Mouse (Mus musculus) MEL (cell line): Measurements from ENCODE around the gene Rcor2. TPM values are rescaled to one million over a fixed set of nuclear protein-coding genes. Genes with fewer than 3 reads are reported as not detected.
A peak's percentile ranks its signal among the peaks of the same experiment; 100 is the strongest.

Experiments used
- DNase-seq: peaks from one replicate; pipeline ENCODE4 v3.0.0; 2011; ENCODE audit warnings: low read depth, low spot score
- H3K27ac ChIP-seq: 2 replicates; pipeline ENCODE4 v1.5.1; 2012; ENCODE audit warnings: low read depth, mild to moderate bottlenecking, control low read depth, low read length, moderate library complexity; ENCODE audit not compliant: control insufficient read depth
- H3K27me3 ChIP-seq, 2 experiments: fragments of 150-350 bp in 1 of 2; sonication (generic) in 1 of 2; 2 replicates each; pipeline ENCODE4 v1.6.1; 2012; ENCODE audit warnings: low read length in 2 of 2, mild to moderate bottlenecking in 2 of 2, improper control_type of control experiment in 1 of 2, moderate library complexity in 1 of 2; ENCODE audit not compliant: insufficient read depth in 2 of 2, control insufficient read depth in 1 of 2
- H3K36me3 ChIP-seq, 2 experiments: 2 replicates each; pipeline ENCODE4 v1.6.1; 2012 to 2014; ENCODE audit warnings: low read length in 2 of 2, improper control_type of control experiment in 1 of 2, inconsistent platforms in 1 of 2, mild to moderate bottlenecking in 1 of 2; ENCODE audit not compliant: insufficient read depth in 2 of 2, control insufficient read depth in 1 of 2
- H3K4me1 ChIP-seq, 2 experiments: fragments of 150-350 bp in 1 of 2; sonication (generic) in 1 of 2; 2 replicates each; pipeline ENCODE4 v1.6.1; 2012; ENCODE audit warnings: low read length in 2 of 2, improper control_type of control experiment in 1 of 2, mild to moderate bottlenecking in 1 of 2; ENCODE audit not compliant: insufficient read depth in 2 of 2, control insufficient read depth in 1 of 2
- H3K4me3 ChIP-seq, 2 experiments: fragments of 150-350 bp in 1 of 2; sonication (generic) in 1 of 2; 2 replicates each; pipeline ENCODE4 v1.5.1; 2012; ENCODE audit warnings: low read depth in 2 of 2, low read length in 2 of 2, mild to moderate bottlenecking in 2 of 2, moderate library complexity in 2 of 2, control low read depth in 1 of 2, improper control_type of control experiment in 1 of 2; ENCODE audit not compliant: control insufficient read depth in 1 of 2, insufficient read depth in 1 of 2
- H3K79me2 ChIP-seq: 2 replicates; pipeline ENCODE4 v1.6.1; 2012; ENCODE audit warnings: mild to moderate bottlenecking, low read length, moderate library complexity; ENCODE audit not compliant: control insufficient read depth, poor library complexity, insufficient read depth
- H3K9ac ChIP-seq: 2 replicates; pipeline ENCODE4 v1.6.1; 2012; ENCODE audit warnings: low read depth, mild to moderate bottlenecking, control low read depth, low read length, moderate library complexity; ENCODE audit not compliant: control insufficient read depth, poor library complexity, severe bottlenecking
- H3K9me3 ChIP-seq: fragments of 150-350 bp; sonication (generic); replicated peaks from 2 replicates; pipeline ENCODE4 v1.6.1; 2012; ENCODE audit warnings: mild to moderate bottlenecking, low read length, improper control_type of control experiment, moderate library complexity; ENCODE audit not compliant: insufficient read depth
- CHD2 ChIP-seq: IDR thresholded peaks from 2 replicates; pipeline ENCODE4 v1.6.1; 2011; ENCODE audit warnings: low read length, improper control_type of control experiment
- CTCF ChIP-seq, 3 experiments: IDR thresholded peaks in 2 of 3; conservative IDR thresholded peaks in 1 of 3; 2 replicates each; pipeline ENCODE4 v1.5.1; 2011 to 2012; ENCODE audit warnings: low read length in 3 of 3, low read depth in 2 of 3, mild to moderate bottlenecking in 2 of 3, improper control_type of control experiment in 1 of 3, inconsistent platforms in 1 of 3, mixed read lengths in 1 of 3, moderate library complexity in 1 of 3; ENCODE audit not compliant: control insufficient read depth in 1 of 3, insufficient read depth in 1 of 3, poor library complexity in 1 of 3, severe bottlenecking in 1 of 3
- E2F4 ChIP-seq: IDR thresholded peaks from 2 replicates; pipeline ENCODE4 v1.6.1; 2011; ENCODE audit warnings: low read depth, low read length, improper control_type of control experiment, borderline replicate concordance
- ELF1 ChIP-seq: IDR thresholded peaks from 2 replicates; pipeline ENCODE4 v1.6.1; 2014; ENCODE audit warnings: low read depth, mild to moderate bottlenecking, inconsistent platforms, low read length, improper control_type of control experiment, moderate library complexity
- ETS1 ChIP-seq: IDR thresholded peaks from 2 replicates; pipeline ENCODE4 v1.6.1; 2012; ENCODE audit warnings: low read depth, mild to moderate bottlenecking, inconsistent platforms, low read length, improper control_type of control experiment, moderate library complexity
- GABPA ChIP-seq: IDR thresholded peaks from 2 replicates; pipeline ENCODE4 v1.6.1; 2012; ENCODE audit warnings: low read depth, mild to moderate bottlenecking, inconsistent platforms, low read length, improper control_type of control experiment, moderate library complexity
- GATA1 ChIP-seq: IDR thresholded peaks from 2 replicates; pipeline ENCODE4 v1.6.1; 2011; ENCODE audit warnings: low read depth, low read length, improper control_type of control experiment
- HCFC1 ChIP-seq: IDR thresholded peaks from 2 replicates; pipeline ENCODE4 v1.6.1; 2012; ENCODE audit warnings: low read depth, mild to moderate bottlenecking, inconsistent platforms, low read length, improper control_type of control experiment, moderate library complexity
- JUND ChIP-seq: IDR thresholded peaks from 2 replicates; pipeline ENCODE4 v1.6.1; 2011; ENCODE audit warnings: low read depth, mild to moderate bottlenecking, improper control_type of control experiment, low read length
- KAT2A ChIP-seq: conservative IDR thresholded peaks from 2 replicates; pipeline ENCODE4 v1.6.1; 2012; ENCODE audit warnings: low read depth, low read length, improper control_type of control experiment, inconsistent platforms
- MAZ ChIP-seq: IDR thresholded peaks from 2 replicates; pipeline ENCODE4 v1.6.1; 2012; ENCODE audit warnings: low read depth, mild to moderate bottlenecking, inconsistent platforms, low read length, improper control_type of control experiment
- MEF2A ChIP-seq: IDR thresholded peaks from 2 replicates; pipeline ENCODE4 v1.6.1; 2014; ENCODE audit warnings: low read depth, mild to moderate bottlenecking, inconsistent platforms, low read length, improper control_type of control experiment; ENCODE audit not compliant: poor library complexity, insufficient replicate concordance, severe bottlenecking; ENCODE audit errors: extremely low read depth
- MXI1 ChIP-seq: IDR thresholded peaks from 2 replicates; pipeline ENCODE4 v1.6.1; 2011; ENCODE audit warnings: mild to moderate bottlenecking, low read depth, low read length, improper control_type of control experiment
- MYB ChIP-seq: IDR thresholded peaks from 2 replicates; pipeline ENCODE4 v1.6.1; 2011; ENCODE audit warnings: mild to moderate bottlenecking, low read depth, low read length, improper control_type of control experiment
- SIN3A ChIP-seq: IDR thresholded peaks from 2 replicates; pipeline ENCODE4 v1.6.1; 2012; ENCODE audit warnings: low read length, improper control_type of control experiment, inconsistent platforms
- TCF12 ChIP-seq: IDR thresholded peaks from 2 replicates; pipeline ENCODE4 v1.6.1; 2014; ENCODE audit warnings: low read depth, mild to moderate bottlenecking, inconsistent platforms, low read length, improper control_type of control experiment, moderate library complexity
- UBTF ChIP-seq: IDR thresholded peaks from 2 replicates; pipeline ENCODE4 v1.6.1; 2012; ENCODE audit warnings: low read depth, mild to moderate bottlenecking, inconsistent platforms, low read length, improper control_type of control experiment, moderate library complexity, borderline replicate concordance; ENCODE audit not compliant: insufficient read depth
- USF2 ChIP-seq, 2 experiments: IDR thresholded peaks; 2 replicates each; pipeline ENCODE4 v1.6.1; 2011 to 2012; ENCODE audit warnings: improper control_type of control experiment in 2 of 2, low read length in 2 of 2, borderline replicate concordance in 1 of 2, inconsistent platforms in 1 of 2, low read depth in 1 of 2, mild to moderate bottlenecking in 1 of 2; ENCODE audit not compliant: insufficient read depth in 1 of 2
- ZC3H11A ChIP-seq: IDR thresholded peaks from 2 replicates; pipeline ENCODE4 v1.6.1; 2012; ENCODE audit warnings: low read depth, mild to moderate bottlenecking, inconsistent platforms, low read length, improper control_type of control experiment
- ZKSCAN1 ChIP-seq: IDR thresholded peaks from 2 replicates; pipeline ENCODE4 v1.6.1; 2012; ENCODE audit warnings: low read depth, mild to moderate bottlenecking, inconsistent platforms, low read length, improper control_type of control experiment, moderate library complexity
- ZMIZ1 ChIP-seq: IDR thresholded peaks from 2 replicates; pipeline ENCODE4 v1.6.1; 2012; ENCODE audit warnings: low read depth, mild to moderate bottlenecking, inconsistent platforms, low read length, improper control_type of control experiment, moderate library complexity
- polyA plus RNA-seq, 2 experiments: library from polyadenylated mRNA; stranded (reverse) in 1 of 2; unstranded in 1 of 2; fragments of >175 nt in 1 of 2; fragments of >200 nt in 1 of 2; gene quantifications; 2 replicates each; pipeline versions ENCODE4 v1.2.1 to v1.2.4; 2012; ENCODE audit warnings: low replicate concordance in 2 of 2, low read depth in 1 of 2; ENCODE audit not compliant: insufficient read length in 2 of 2, insufficient read depth in 1 of 2, missing spikeins in 1 of 2
- total RNA-seq: library from RNA; depleted of rRNA; stranded (reverse); fragments of 300-350 nt; gene quantifications from 2 replicates; pipeline ENCODE4 v1.2.3, GENCODE M21; 2012

Gene Rcor2
- total and polyA plus RNA-seq, 3 experiments: 31.4 to 60.2 TPM; not detected in 1

DNA sequence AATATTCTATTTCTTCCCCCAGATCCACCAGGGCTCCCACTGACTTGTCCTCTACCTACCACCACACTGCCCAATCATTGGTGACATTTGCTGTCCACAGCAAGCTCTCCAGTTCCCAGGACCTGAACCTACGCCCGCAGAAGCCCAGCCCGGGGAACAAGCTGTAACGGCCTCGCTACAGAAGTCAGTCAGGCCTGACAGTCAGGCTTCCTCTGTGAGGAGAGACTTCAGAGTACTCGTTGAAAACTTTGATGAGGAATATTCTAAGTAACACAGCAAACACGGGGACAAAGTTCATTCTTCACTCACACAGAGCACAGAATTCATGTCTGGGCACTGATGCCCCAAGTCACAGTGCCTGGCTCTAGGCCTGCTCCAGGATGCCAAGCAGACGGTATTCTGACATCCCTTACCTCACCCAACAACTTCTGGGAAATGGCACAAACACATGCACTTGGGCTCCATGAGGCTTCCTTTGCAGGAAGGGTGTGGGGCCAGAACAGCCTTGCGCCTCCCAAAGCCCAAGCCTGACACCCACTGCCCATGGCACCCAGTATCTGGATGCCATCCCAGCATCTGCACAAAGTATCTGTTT is 41.9 kb upstream of the Rcor2 start (continued):
- TF ChIP-seq ZC3H11A: no peak

- H3K27me3 ChIP-seq: no peaks in the 10 kb centered on the region
- H3K27ac ChIP-seq: no peak overlapping the region
- H3K79me2 ChIP-seq: no peaks in the 10 kb centered on the region
- no peaks in the 10 kb centered on the region for H3K9me3 ChIP-seq
- H3K9ac ChIP-seq: no peak overlapping the region
- TF ChIP-seq KAT2A: no peak
- no peak for TF ChIP-seq SIN3A
- no peak for TF ChIP-seq GATA1
- TF ChIP-seq ZMIZ1: no peak
- TF ChIP-seq GABPA: no peak
- TF ChIP-seq TCF12: no peak
- no peak for TF ChIP-seq JUND
- TF ChIP-seq ELF1: no peak
- TF ChIP-seq MAZ: no peak
- TF ChIP-seq CHD2: no peak
- no peak for TF ChIP-seq ZKSCAN1
- TF ChIP-seq E2F4: no peak
- TF ChIP-seq CTCF (IDR thresholded peaks at IDR 0.05 in 2 of 3, conservative IDR thresholded peaks at IDR 0.05 in 1 of 3; ENCODE audit: control insufficient read depth in 1 of 3, insufficient read depth in 1 of 3, low read depth in 2 of 3, low read length in 3 of 3, poor library complexity in 1 of 3, severe bottlenecking in 1 of 3): no peak
- no peak for TF ChIP-seq HCFC1
- TF ChIP-seq MYB: no peak
- TF ChIP-seq MEF2A: no peak
- TF ChIP-seq UBTF: no peak
- no peak for TF ChIP-seq MXI1
- TF ChIP-seq ETS1: no peak
- TF ChIP-seq USF2 (IDR thresholded peaks at IDR 0.05; ENCODE audit: borderline replicate concordance in 1 of 2, insufficient read depth in 1 of 2, low read depth in 1 of 2, low read length in 2 of 2): no peak
- H3K4me3 ChIP-seq: no peak overlapping the region
- H3K4me1 ChIP-seq: no peaks in the 10 kb centered on the region
- peak; percentile 48 for DNase-seq
- peaks cover 0 to 6% of the 10 kb centered on the region in 2 experiments; a peak in 1 of 4 replicates for H3K36me3 ChIP-seq
Measured at GRCm38 (mm10) chr19:7226511-7226914, 40.6 kb upstream of the Rcor2 start.
